Mouse (Mus musculus) liver, embryonic 11.5 days (tissue): ENCODE data around the gene Rere. TPM values are rescaled to one million over a fixed set of nuclear protein-coding genes. Genes with fewer than 3 reads are reported as not detected.
"Not testable (repeated sequence)": the region's sequence is repeated elsewhere in the genome, so short reads cannot be mapped to it uniquely, and the experiment has no call there.

ENCODE experiments used
- ATAC-seq: fragments of 200-750 bp; cut with Nextera tagmentation; replicated peaks from 2 replicates; pipeline ENCODE4 v1.8.0; 2017; ENCODE audit warnings: moderate number of reproducible peaks, mild to moderate bottlenecking, moderate TSS enrichment, moderate library complexity; ENCODE audit not compliant: low FRiP score
- DNase-seq: peaks from one replicate; pipeline ENCODE4 v3.0.0-alpha.2; 2017; ENCODE audit warnings: low spot score
- H3K27ac ChIP-seq: fragments of 300-500 bp; sonication (generic); 2 replicates; pipeline ENCODE4 v1.5.1; 2014; ENCODE audit warnings: mild to moderate bottlenecking, low read depth, low read length, control low read depth
- H3K27me3 ChIP-seq: fragments of 300-500 bp; sonication (generic); replicated peaks from 2 replicates; pipeline ENCODE4 v1.6.1; 2014; ENCODE audit warnings: low read length, mixed read lengths; ENCODE audit not compliant: control insufficient read depth, insufficient read depth
- H3K36me3 ChIP-seq: fragments of 300-500 bp; sonication (generic); 2 replicates; pipeline ENCODE4 v1.6.1; 2014; ENCODE audit warnings: mild to moderate bottlenecking, low read length, moderate library complexity, mixed read lengths; ENCODE audit not compliant: control insufficient read depth, insufficient read depth
- H3K4me1 ChIP-seq: fragments of 300-500 bp; sonication (generic); replicated peaks from 2 replicates; pipeline ENCODE4 v1.6.1; 2014; ENCODE audit warnings: low read length, mixed read lengths; ENCODE audit not compliant: control insufficient read depth, insufficient read depth
- H3K4me2 ChIP-seq: fragments of 300-500 bp; sonication (generic); 2 replicates; pipeline ENCODE4 v1.6.1; 2014; ENCODE audit warnings: mild to moderate bottlenecking, control low read depth, moderate library complexity
- H3K4me3 ChIP-seq: fragments of 300-500 bp; sonication (generic); 2 replicates; pipeline ENCODE4 v1.5.1; 2014; ENCODE audit warnings: low read depth, low read length, control low read depth
- H3K9ac ChIP-seq: fragments of 300-500 bp; sonication (generic); 2 replicates; pipeline ENCODE4 v1.6.1; 2014; ENCODE audit warnings: low read depth, low read length, control low read depth
- H3K9me3 ChIP-seq: fragments of 300-500 bp; sonication (generic); 2 replicates; pipeline ENCODE4 v1.6.1; 2016; ENCODE audit warnings: low read length, inconsistent platforms, mixed read lengths; ENCODE audit not compliant: control insufficient read depth
- WGBS: fragments of 180-500 bp; shearing (Covaris S2); extraction: QIAGEN DNeasy Blood & Tissue Kit; methylation state at CpG from one replicate; pipeline ENCODE4 v1.1.7; 2014; 5-methylcytosine and 5-hydroxymethylcytosine counted together
- polyA plus RNA-seq: library from polyadenylated mRNA; unstranded; fragments of >200 nt; fragmentation: Nextera tagmentation; extraction: Ambion mirVana; gene quantifications from 2 replicates; pipeline ENCODE4 v1.2.1, GENCODE M21; 2014

Rere gene
- polyA plus RNA-seq, 1 experiment from 2014 or later: 23.3 TPM

- 83% methylated on average over 3 of the region's 4 CpGs for WGBS
- H3K4me3 ChIP-seq, H3K9ac ChIP-seq, ATAC-seq, H3K27ac ChIP-seq, H3K9me3 ChIP-seq, DNase-seq, H3K27me3 ChIP-seq, H3K36me3 ChIP-seq, H3K4me2 ChIP-seq: not testable (repeated sequence)
- peaks cover 22% of the 10 kb centered on the region for H3K4me1 ChIP-seq
Measured at GRCm38 (mm10) chr4:150270718-150271117, 10.7 kb upstream of the Rere start.

- no peak for DNase-seq
- Histone ChIP-seq H3K9me3 (no peaks in the 10 kb centered on the region), H3K27me3 (no peaks in the 10 kb centered on the region), H3K4me1 (peaks cover 22% of the 10 kb centered on the region), H3K4me2 (peak overlapping the region; percentile 28), H3K36me3 (no peaks in the 10 kb centered on the region), H3K9ac (no peak overlapping the region; the same call in 1 of the 2 replicates), H3K4me3 (no peak overlapping the region), H3K27ac (0 out of 2 replicates have a peak overlapping the region, but pooled peaks have one; percentile 13)
- 23% methylated on average over 9 of the region's 9 CpGs for WGBS
- 0 out of 2 replicates have a peak, but pooled peaks have one; percentile 38 for ATAC-seq
Measured at GRCm38 (mm10) chr4:150272725-150273124, 8.7 kb upstream of the Rere start.

- H3K9me3 ChIP-seq: no peaks in the 10 kb centered on the region
- H3K9ac ChIP-seq: no peak overlapping the region
- ATAC-seq: no peak
- no peak overlapping the region for H3K27ac ChIP-seq
- peaks cover 15% of the 10 kb centered on the region for H3K4me1 ChIP-seq
- no peak for DNase-seq
- no peaks in the 10 kb centered on the region for H3K36me3 ChIP-seq
- H3K4me3 ChIP-seq: no peak overlapping the region
- no peak overlapping the region for H3K4me2 ChIP-seq
- 83% methylated on average over 5 of the region's 5 CpGs for WGBS
- H3K27me3 ChIP-seq: no peaks in the 10 kb centered on the region
Measured at GRCm38 (mm10) chr4:150275531-150275930, 5.9 kb upstream of the Rere start.

GRCm38 (mm10) chr4:150279336-150279735, 2.1 kb upstream of the Rere start:
- not testable (repeated sequence) for H3K9ac ChIP-seq, H3K36me3 ChIP-seq, H3K27ac ChIP-seq, H3K27me3 ChIP-seq, H3K9me3 ChIP-seq, H3K4me2 ChIP-seq, H3K4me3 ChIP-seq, DNase-seq, ATAC-seq
- WGBS: 93% methylated on average over 5 of the region's 7 CpGs
- peaks cover 23% of the 10 kb centered on the region for H3K4me1 ChIP-seq

GRCm38 (mm10) chr4:150280002-150280401, 1.4 kb upstream of the Rere start:
- WGBS: 83% methylated on average over 2 of the region's 2 CpGs
- no peak for DNase-seq
- 0 out of 2 replicates have a peak overlapping the region, but pooled peaks have one; percentile 58 for H3K27ac ChIP-seq
- no peak overlapping the region for H3K9ac ChIP-seq
- H3K4me1 ChIP-seq: peaks cover 23% of the 10 kb centered on the region
- H3K9me3 ChIP-seq: no peaks in the 10 kb centered on the region
- H3K27me3 ChIP-seq: no peaks in the 10 kb centered on the region
- H3K4me3 ChIP-seq: no peak overlapping the region
- no peak for ATAC-seq
- peak overlapping the region; percentile 82 for H3K4me2 ChIP-seq
- no peaks in the 10 kb centered on the region for H3K36me3 ChIP-seq

GRCm38 (mm10) chr4:150280459-150280858, 987 bp upstream of the Rere start:
- Histone ChIP-seq H3K4me1 (peaks cover 23% of the 10 kb centered on the region), H3K27me3 (no peaks in the 10 kb centered on the region), H3K9ac (peak overlapping the region; percentile 89), H3K27ac (peak overlapping the region; percentile 58), H3K4me3 (peak overlapping the region; percentile 91), H3K4me2 (peak overlapping the region; percentile 82), H3K36me3 (no peaks in the 10 kb centered on the region), H3K9me3 (no peaks in the 10 kb centered on the region)
- ATAC-seq (no peak), DNase-seq (no peak)
- WGBS: 56% methylated on average over 4 of the region's 4 CpGs

- Histone ChIP-seq H3K27ac (peak overlapping the region; percentile 86), H3K36me3 (no peaks in the 10 kb centered on the region), H3K4me1 (peaks cover 23% of the 10 kb centered on the region), H3K4me2 (peak overlapping the region; percentile 62), H3K9ac (peak overlapping the region; percentile 92), H3K9me3 (no peaks in the 10 kb centered on the region), H3K4me3 (peak overlapping the region; percentile 91), H3K27me3 (no peaks in the 10 kb centered on the region)
- WGBS: under 1% methylated on average over 50 of the region's 50 CpGs
- DNase-seq: peak; percentile 72
- ATAC-seq: peak; percentile 16; the same call in 1 of the 2 replicates
Measured at GRCm38 (mm10) chr4:150281891-150282630, 615 bp downstream of the Rere start.

GRCm38 (mm10) chr4:150282631-150283334, 1.3 kb downstream of the Rere start:
- H3K27ac ChIP-seq: peak overlapping the region; percentile 86; the same call in 1 of the 2 replicates
- peak overlapping the region; percentile 92 for H3K9ac ChIP-seq
- DNase-seq (no peak), ATAC-seq (no peak)
- H3K4me3 ChIP-seq: peak overlapping the region; percentile 91
- 15% methylated on average over 5 of the region's 5 CpGs for WGBS
- H3K9me3 ChIP-seq: no peaks in the 10 kb centered on the region
- H3K4me1 ChIP-seq: peaks cover 23% of the 10 kb centered on the region
- no peaks in the 10 kb centered on the region for H3K36me3 ChIP-seq
- H3K4me2 ChIP-seq: peak overlapping the region; percentile 62
- no peaks in the 10 kb centered on the region for H3K27me3 ChIP-seq
